Mouse (Mus musculus) adrenal gland, adult (tissue): ENCODE results near the gene Ubtd2.

ENCODE experiments used
- DNase-seq, 2 experiments: peaks; one replicate each; pipeline ENCODE4 v3.0.0; 2022 to 2023; ENCODE audit warnings: low spot score in 1 of 2; ENCODE audit not compliant: inconsistent age in 2 of 2

Gene Ubtd2

DNA sequence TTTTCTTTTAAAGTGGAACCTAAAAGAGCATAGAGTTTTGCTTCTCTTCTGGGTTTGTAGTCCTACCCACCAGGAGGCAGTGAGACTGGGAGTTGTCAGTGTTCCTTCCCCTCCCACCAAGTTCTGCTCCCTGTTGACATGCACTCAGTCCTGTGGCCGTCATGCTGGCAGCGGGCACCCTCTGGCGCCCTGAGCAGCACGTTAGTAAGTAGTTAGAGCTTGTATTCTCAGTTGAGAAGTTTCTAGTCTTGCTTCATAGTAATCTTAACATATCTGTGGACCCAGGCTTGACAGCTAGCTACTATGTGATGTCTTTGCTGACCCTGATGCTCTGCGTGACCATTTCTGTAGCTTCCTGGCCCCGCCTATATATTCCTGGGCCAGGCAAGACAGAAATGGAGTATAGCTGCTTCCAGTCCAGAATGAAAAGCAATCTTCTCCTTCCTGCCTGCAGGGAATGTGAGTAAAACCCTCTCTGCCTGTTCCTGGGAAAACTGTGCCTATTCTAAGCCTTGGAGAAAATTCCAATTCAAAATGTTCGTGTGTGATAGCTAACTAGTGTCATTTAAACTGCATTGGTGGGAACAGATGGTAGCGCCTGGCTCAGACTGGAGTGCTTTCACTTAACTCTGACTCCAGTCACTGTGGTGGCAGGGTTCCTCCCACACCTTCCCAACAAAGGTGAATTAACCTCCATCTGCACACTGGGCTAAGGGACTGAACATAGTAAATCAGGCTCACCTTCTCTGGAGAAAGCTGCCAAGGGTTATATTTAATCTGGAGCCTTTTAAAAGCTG lies 61.9 kb downstream of the Ubtd2 start:
- DNase-seq = no peak

DNA sequence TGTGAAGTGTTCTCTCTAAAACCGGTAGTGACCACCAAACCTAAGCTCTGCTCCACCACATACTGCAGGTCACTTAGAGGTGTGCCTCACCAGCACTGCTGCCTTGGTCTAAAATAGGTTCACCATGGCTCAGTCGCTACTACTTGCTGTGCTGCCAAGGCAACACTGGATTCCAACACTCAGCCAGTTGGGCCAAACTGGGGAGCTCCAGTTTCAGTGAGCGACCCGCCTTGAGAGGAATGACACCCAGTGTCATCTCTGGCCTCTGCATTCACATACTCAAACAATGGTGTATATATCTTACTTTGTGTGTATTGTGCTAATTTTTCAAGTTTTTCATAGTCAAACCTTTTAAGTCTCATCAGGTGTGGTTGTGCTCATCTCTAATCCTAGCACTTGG lies 63.6 kb downstream of the Ubtd2 start:
- no peak for DNase-seq

DNA sequence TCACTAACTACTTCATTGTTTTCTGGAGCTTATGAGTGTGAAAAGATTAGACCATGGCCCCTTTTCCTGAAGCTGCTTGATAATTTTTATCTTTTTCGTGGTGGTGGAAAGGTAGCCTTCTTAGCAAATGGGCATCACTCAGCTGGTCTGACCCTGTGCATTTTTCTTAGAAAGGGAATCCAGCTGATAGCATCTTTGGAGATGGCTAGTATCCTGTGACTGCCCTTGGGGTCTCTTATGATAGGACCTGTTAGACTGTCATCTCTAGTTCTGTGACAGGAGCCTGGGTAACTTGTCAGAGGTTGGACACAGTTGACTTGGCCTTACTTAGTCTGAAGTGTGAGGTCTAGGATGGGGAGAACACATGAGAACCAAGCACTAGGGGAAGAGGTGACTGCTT lies 64.2 kb downstream of the Ubtd2 start:
- DNase-seq = no peak

DNA sequence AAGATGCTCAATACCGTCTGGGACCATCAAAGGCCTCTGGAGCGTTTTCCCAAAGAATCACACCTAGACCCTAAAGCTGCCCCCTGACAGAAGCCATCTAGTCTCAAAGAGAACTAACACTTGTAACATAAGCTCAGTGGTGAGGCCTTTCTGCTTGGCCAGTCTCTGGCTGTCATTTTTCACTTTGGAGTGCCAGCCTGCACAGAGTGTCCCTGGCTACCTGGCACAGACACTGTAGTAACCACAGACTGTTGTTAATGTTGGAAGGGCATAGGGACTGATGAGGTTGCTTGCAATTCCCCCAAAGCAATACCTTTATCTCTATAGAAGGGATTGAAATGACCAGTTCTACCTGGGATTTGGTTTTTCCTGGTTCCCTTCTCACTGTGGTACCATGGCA lies 66.1 kb downstream of the Ubtd2 start:
- no peak for DNase-seq

DNA sequence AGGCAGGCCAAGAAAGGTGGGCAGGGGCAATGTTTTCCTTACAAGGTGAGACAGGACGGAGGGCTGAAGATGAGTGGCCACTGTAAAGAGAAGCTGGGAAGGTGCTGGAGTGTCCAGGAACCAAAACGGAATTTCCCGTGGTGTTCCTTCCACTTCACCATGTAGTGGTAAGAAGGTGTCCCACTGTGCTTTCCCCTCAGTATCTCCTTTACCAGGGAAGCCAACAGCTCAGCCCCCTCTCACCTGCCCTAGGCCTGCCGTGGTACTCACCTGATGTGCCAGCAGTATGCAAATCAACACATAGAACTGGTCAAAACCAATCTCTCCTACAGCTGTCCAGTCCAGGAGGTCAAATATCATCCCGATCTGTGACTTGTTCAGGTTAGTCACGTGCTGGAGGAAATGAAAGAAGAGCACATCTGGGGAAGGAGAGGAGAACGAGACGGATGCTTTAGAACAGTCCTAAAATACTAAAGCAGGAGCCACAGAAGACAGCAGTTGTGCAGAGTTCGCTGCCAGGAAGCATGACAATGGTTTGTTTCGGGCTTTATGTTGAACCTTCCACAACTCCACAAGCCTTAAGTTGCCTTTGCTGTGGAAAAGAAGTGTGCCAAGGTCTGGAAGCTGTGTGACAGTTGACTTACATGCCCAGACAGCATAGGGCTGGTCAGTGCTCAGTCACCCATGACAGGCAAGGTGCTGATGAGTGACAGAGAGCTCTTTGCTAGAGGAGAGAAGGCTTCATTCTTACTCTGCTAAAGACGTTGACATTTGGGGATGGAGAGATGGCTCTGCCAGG lies 69.2 kb downstream of the Ubtd2 start:
- no peak for DNase-seq

DNA sequence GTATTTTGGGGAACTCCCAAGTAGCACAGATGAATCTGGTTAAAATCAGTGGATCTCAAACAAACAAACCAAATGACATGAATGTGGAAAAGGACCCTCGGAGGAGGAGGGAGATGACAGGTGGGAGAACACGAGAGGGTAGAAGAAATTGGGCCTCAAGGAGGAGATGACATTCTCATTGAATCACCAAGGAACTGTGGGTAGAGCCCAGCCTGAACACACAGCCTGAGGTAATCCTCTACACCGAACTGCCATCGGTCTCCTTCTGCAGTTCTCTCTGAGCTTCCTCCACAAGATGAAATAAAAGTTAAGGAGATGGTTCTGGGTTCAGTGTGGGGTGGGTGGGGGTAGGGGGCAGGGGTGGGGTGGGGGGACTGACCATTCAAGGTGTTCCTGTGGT lies 71.8 kb downstream of the Ubtd2 start:
- DNase-seq = no peak

DNA sequence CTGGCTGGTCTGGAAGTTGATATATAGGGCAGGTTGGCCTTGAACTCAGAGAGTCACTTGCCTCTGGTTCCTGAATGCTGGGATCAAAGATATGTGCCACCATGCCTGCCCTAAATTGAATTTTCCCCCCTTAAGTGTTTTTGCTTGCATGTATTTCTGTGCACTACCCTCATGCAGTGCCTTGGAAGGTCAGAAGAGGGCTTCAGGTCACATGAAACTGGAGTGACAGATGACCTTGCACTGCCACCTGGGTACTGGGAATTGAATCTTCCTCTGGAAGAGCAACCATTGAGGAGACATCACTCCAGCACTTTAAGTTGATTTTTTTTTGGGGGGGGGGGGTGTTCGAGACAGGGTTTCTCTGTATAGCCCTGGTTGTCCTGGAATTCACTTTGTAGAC lies 75.0 kb downstream of the Ubtd2 start:
- DNase-seq = no peak

DNA sequence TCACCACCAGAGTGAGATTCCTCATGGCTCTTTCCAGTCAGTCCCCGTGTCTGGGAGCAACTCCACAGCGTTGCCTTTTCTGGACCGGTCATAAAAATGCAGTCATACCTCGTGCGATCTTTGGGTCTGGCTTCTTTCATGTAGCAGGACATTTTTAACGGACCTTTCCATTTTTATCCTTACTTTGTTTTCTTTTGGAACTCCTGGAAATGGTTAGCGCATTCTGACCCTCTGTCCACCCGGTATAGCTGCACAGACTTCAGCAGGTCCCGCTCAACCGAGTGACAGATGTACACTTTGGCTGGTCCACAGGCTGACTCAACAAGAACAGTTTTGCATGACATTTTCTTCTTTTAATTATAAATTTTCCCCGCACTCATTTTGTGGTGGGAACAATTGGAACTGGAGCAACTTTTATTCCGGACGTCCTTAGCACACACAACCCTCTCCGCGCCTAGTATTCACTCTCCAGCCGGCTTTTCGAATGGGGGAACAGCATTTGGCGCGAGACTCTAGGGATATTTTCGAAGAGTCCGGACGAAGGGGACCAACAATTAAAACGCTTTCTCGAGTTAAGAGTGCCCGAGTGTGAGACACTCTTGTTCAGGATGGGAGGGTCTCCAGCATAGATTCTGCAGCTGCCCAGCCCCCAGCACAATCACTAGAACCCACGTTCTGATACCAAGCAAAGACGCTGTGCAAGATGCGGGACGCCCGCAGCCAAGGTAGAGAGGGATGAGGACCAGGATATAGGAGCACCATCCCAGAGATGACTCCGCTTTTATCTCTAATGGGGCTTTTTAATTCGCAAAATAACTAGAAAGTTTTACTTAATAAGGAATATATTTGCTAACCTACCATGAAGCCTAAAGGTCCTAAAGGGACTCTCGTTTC lies 76.9 kb downstream of the Ubtd2 start, which contains the start of gene Efcab9:
Gene Efcab9, minus strand, starts transcription at position 211 of the 894 bp plus-strand sequence.
- DNase-seq = peak in 1 of 2 experiments; percentile 59

DNA sequence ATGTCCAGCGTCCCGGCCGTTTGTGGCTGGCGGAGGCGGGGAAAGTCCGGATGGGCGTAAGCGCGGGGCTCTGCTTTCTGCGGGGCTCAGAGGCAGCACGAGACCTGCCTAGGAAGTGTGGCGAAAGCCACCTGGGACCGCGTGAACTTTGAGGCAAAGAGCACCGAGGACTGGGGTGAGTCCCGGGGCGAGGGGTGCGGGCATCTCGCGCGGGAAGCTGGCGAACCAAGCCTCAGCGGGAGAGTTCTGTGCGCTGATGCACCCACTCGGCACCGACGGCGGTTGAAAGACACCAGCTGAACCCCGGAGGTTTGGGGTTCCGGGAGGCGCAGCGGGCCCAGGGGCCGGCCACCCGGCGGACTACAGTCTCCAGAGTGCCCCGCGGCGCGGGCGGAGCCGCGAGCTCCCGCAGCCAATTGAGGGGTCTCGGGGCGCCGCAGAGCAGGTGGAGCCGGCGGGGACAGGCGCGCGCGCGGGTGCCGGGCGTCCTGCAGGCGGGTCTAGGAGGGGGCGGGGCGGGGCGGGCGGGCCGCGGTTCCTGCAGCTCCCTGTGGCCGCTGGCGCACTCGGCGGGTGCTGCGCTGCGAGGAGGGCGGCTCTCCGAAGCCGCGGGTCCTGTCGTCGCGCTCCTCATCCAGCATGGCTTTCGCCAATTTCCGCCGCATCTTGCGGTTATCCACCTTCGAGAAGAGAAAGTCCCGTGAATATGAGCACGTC lies 77.8 kb downstream of the Ubtd2 start, which contains the start of gene Stk10:
Gene Stk10, plus strand, starts transcription at position 541 of the 717 bp plus-strand sequence.
- DNase-seq = peak; percentile 95 to 97

DNA sequence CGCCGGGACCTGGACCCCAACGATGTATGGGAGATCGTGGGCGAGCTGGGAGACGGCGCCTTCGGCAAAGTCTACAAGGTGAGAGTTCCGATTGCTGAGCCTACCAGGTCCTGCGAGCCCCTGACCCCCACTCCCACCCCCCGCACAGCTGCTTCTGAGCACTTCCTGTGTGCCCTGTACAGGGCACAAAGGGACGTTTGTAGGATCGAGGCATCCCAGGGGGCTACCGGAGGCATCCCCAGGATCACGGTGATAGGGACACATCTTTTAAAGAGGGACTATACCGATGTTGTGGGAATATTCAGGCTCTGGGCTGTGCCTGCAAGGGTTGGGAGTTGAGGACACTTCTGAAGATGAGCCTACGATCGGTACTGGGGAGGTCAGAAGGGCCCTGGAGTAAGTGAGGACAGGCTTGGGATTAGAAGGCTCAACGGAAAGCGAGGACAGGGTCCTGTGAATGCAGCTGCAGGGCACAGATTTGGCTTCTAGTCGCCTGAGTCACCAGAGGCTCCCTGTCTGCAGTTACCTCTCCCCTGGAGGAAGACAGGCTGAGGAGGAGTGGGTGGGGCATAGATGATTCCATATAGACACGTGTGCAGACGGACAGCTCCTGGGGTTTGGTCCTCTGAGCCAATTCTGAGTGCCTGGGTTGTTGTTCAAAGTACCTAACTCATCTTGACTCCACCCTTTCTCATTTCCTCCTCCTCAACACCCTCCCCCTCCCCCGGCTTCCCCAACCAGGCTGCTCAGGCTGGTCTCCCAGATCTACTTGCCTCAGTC lies 78.5 kb downstream of the Ubtd2 start:
- DNase-seq = peak; percentile 51 to 77

DNA sequence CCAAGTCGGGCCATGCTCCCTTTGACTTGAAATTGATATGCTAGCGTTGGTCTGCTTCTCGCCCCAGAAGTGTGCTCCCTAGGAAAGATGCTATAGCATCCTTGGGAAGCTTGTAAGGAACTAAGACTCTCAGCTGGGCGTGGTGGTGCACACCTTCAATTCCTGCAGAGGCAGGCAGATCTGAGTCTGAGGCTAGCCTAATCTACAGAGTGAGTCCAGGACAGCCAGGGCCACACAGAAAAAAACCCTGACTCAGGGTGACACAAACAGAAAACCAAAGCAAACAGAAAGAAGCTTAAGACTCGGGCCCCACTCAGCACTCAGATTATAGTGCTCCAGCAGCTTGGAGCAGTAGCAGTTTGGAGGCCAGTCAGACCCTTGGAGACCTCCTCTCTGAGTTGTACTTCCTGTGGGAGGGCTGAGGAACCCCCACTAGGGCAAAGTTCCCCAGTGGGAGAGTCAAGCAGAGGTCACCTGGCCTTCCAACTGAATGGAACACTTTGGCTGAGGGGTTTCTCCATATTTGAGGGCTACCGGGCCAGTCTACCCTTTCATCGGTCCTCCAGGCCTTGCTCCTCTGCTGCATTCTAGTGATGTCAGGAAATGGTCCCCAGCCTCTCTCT lies 79.4 kb downstream of the Ubtd2 start:
- peak in 1 of 2 experiments; percentile 36 for DNase-seq

DNA sequence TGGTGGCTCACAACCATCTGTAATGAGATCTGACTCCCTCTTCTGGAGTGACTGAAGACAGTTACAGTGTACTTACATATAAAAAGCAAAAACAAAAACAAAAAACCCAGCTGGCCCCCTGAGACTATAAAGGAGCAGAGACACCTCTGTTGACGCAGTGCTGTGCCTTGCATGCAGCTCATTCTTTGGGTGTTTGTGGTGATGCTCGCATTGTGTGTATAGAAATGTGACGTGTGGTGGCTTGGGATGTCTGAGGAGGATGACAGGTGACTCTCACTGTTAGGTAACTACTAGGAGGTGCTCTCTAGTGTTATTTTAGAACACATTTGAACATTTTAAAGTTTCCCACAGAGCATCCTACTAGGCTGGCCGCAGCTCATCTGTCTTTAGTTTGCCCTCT lies 80.5 kb downstream of the Ubtd2 start:
- no peak for DNase-seq

DNA sequence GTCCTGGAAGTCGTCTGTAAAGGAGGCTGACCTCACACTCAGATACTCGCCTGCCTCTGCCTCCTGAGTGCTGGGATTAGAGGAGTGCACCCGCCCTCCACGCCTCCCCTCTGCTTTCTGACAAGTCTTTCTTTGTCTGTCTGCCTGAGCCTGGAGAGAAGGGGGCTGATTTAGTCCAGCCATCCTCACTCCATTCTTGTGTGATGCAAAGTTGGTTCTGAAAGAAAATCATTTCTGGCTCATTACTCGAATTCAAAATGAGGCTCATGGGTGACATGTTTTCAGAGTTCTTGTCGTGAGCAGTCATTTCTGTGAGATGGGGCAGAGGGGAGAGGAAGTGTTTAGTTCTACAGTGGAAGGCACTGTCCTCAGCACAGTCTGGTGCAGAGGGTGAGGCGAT lies 81.8 kb downstream of the Ubtd2 start:
- no peak for DNase-seq

DNA sequence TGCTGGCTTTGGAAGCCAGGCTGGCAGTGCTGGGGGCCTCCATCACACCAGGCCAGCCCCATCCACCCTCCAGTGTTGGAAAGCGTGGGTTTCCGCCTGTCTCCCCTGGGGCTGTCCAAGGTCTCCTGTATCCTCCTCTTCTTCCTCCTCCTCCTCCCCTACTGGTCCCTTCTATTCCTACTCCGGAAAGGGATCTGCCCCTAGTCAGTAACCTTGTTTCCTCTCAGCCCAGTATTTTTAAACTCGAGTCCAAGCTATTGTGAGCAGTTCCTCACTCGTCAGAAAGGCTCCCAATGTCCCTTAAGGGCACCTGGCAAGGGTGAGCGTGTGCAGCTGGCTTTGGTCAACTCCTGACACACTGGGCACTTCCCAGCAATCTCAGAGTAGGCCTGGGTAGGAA lies 83.3 kb downstream of the Ubtd2 start:
- peak in 1 of 2 experiments; percentile 67 for DNase-seq

DNA sequence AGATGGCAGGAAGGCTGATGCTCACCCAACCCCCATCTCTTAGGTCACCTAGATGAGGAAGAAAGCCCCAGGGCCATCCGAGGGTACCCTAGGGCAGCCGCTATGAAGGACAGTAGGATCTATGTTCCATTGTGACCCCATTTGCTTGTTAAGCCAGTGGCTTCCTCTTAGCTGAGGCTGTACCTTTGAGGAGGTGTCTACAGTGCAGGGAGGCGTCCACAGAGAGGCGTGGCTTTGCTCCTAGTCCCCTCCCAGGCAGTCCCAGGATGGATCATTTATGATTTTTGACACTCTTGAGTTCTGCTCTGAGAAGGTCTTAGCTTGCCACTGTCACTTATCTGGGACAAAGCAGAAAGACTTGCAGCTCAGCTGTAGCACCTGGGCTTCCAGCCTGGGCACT lies 83.7 kb downstream of the Ubtd2 start:
- no peak for DNase-seq

DNA sequence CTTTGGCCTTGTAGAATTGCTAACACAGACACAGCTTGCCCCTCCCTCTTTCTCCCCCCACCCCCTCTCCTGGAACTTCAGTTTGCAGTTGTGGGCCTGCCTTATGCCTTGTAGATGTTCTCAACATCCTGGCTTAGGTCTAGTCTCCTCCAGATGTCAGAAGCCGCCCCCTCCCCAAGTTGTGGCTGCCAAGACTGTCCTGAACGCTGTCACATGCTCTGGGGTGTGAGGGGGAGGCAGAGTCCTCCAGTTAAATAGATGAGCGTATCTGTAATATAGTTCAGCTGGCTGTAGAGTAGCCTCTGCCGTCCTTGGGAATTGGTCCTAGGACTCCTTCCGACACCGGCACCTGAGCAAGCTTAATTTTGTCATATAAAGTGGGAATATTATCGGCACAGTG lies 84.5 kb downstream of the Ubtd2 start:
- no peak for DNase-seq

DNA sequence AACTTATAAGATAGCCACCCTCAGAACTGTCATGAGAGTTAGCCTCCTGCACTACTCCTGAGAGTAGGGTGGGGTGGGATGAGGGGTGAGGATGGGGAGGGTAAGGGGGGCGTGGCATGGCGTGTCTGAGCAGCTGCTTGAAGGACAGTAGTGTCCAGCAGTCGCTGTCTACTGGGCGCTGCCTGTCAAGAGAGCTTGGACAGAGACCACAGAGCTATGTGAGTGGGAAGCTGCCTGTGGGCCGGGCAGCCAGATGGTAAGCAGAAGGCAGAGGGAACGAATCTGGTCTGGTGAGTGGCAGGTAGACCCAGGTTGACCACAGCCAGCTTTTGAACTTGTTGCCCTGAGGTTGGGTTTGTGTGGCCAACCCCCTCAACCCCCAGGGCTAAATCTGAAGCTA lies 85.3 kb downstream of the Ubtd2 start:
- DNase-seq = no peak

DNA sequence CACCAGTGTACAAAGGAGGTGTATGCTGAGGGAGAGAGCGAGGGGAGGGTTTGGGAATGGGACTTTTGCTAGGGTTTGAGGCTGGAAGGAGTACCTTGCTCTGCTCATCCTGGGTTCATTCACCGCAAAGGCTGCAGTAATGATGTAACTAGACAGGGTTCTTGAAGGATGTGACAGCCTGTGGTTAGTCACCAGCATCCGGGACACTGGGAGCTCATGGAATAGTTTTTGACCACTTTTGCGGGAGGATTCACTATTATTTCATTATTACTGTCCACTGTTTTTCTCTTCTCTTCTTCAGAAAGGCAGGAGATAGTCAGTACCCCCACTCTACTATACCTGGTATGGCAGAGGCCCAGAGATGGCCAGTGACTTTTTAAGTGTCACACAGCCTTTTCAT lies 87.0 kb downstream of the Ubtd2 start:
- peak in 1 of 2 experiments; percentile 70 for DNase-seq

DNA sequence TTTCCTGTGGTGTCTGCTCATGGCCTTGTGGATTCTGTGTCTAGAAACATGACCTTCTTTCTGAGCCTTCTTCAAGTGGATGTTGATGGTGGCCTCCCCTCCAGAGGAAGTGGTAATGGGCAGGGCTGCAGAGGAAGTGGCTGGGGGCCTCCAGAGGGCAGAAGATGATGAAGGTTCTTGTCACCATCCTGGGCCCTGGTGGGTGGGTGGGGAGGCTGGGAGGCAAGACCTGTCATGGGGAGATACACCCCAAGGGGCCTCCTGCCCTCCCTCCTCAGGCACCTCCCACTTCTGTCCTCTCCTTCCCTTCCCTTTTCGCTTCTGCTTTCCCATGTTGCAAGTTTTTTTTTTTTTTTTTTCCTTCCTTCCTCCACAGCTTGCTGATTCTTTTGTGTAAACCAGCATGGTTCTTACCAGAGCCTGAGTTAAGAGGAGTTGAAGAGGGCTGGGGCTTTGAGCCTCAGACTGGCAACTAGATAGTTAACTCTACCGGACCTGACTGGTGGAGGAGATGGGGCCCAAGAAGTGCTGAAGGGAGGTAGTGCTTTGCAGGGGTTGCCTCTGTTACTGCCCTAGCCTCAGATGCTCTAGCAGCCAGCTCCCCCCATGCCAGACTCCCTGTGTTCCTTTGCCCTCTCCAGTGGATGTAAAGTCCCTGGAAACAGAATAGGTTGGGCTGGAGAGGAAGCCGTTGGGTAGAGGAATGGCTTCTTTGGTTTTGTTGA lies 87.7 kb downstream of the Ubtd2 start:
- DNase-seq = peak in 1 of 2 experiments; percentile 59
